Mouse (Mus musculus) heart, adult 8-10 months (tissue): ENCODE results near the gene Gm45785. TPM values are rescaled to one million over a fixed set of nuclear protein-coding genes. Genes with fewer than 3 reads are reported as not detected.

Source experiments
- DNase-seq: peaks from one replicate; pipeline ENCODE4 v3.0.0; 2022; ENCODE audit warnings: low spot score
- total RNA-seq, 4 experiments: library from RNA; stranded (reverse); gene quantifications; 2 replicates each; pipeline ENCODE4 v1.2.4; 2022

The Gm45785 gene
- total RNA-seq, 4 experiments from 2014 or later = not detected

DNA sequence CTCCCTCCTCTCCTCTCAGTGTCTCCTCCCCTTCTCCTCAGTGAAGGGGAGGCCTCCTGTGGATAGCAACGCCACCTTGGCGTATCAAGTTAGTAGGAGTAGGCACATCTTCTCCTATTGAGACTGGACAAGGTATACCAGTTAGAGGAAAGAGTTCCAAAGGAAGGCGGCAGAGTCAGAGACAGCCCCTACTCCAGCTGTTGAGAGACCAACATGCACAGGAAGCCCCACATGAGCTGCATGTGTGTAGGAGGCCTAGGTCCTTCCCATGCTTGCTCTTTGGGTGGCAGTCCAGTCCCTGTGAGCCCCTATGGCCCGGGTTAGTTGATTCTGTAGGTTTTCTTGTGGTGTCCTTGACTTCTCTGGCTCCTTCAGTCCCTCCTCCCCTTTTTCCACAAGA lies 22.8 kb downstream of the Gm45785 start:
- DNase-seq = no peak

DNA sequence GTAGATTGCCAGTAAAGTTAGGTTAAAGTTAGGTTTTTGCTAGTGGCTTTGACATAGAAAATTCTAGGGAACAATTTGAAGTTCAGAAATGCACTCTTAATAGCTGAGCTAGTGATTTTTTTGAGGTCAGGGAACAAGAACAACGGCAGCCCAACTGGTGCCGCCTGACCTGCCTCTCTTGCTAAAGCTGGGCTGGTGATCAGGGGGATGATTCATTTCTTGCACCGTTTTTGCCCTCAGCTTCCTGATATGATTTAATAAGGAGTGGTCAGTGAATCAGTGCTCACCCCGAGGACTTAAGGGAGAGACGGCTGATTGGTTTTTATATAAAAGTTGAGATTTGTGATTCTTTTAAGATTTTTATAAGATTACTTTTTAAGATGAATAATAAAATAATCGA lies 24.7 kb downstream of the Gm45785 start:
- DNase-seq = no peak

DNA sequence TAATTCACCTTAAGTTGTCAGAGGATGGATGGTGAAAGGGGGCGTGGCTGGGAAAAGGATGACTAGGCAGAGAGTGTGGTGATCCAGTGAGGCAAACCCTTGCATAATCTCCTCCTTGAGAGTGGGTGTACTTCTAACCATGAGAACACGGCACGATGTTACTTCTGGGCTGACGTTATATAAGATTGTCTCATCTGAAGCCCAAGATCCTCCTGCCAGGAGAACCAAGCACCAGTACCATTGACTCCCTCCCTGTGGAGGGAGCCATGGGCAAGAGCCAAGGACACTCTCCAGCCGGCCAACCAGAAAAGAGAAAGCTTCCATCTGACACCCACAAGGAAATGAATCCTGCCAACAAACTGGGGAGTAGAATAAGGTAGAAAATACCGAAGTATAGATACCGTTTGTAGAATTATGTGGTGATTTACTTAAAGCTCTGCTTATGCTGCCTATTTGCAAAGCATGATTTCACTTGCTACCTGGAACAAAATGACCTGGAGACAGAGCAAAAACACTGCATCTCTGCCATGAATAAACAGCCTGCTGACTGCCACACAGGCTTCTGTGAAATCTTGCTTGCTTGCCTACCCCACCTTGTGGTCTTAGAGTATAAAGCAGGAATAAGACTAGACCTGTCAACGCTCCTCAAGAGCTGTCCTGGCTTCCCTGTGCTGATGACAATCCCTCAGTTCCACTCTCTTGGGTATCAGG lies 27.8 kb downstream of the Gm45785 start:
- no peak for DNase-seq

DNA sequence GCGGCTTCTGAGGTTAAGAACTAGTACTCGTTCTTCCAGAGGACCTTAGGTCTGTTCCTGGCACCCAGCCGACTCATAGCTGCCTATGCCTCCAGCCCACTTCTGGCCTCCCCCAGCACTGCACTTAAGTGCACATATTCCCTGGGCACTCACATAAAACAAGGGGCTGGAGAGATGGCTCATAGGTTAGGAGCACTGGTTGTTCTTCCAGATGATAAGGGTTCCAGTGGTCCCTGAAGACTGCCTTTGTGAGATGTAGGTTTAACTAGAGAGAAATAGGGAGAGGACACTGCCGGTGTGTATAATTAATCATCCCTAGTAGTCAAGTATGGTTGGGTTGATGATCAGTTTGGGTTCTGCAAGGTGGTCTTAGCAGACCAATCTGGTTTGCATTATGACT lies 33.4 kb downstream of the Gm45785 start:
- DNase-seq = no peak

DNA sequence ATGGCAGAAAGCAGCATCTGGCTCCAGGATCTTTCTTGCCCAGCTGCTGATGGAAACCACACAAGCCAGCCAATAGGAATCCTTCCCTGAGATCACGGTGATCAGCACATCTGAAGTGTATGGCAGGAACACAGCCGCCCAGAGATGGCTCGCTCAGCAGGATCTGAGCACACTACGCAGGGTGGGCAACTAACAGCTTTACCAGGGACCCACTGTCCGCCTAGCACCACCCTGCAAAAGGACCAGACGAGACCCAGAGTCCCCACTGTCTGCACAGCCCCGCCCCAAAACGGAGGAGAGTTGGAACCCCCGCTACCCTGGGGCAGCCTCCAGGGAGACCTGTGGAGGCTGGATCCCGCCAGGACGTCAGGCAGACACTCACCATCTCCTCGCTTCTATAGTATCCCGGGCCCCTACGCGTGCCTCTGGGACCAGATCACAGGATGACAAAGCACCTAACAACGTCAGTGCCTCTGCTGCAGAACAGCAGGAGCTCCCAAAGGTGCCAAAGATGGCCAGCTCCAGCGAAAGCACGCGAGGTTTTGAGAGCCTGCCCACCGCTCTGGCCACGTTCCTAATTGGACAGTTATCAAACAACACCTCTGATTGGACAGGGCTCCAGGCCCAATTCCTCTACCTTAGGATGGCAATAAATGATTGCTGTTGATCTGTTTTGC lies 34.3 kb downstream of the Gm45785 start, which contains the start of gene Zfp941:
Zfp941 (minus strand) TSS at position 526 of the 677 bp plus-strand sequence.
- DNase-seq = no peak

DNA sequence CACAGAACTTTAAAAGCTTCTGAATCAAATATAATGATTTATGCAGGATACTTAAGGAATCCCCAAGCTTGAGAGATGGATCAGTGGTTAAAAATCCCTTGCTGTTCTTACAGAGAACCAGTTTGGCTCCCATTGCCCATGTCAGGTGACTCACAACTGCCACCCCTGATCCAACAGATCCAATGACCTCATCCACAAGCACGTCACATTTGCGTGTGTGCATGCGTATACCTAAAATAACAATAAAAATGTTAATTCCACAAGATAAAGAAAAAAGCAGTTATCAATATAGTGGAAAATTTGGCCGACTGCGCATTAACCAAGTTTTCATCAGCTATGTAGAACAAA lies 34.9 kb downstream of the Gm45785 start:
- DNase-seq = no peak

DNA sequence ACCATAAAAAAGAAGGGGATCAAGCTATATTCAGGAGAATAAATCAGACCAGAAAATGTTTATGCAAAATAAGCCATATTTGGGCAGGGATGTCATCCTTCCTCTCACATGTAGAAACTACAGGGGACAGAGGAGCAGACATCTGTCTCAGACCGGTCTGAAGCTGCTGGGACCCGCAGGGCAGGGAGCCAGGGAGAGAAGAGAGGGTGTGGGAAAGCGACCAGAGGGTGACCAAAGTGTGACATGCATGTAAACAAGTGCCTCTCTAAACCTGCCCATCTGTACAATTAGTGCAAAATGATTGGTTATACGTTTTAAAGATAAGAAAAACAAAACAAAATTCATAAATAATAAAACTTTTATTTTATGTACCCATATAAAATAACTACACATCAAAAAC lies 36.0 kb downstream of the Gm45785 start:
- no peak for DNase-seq

DNA sequence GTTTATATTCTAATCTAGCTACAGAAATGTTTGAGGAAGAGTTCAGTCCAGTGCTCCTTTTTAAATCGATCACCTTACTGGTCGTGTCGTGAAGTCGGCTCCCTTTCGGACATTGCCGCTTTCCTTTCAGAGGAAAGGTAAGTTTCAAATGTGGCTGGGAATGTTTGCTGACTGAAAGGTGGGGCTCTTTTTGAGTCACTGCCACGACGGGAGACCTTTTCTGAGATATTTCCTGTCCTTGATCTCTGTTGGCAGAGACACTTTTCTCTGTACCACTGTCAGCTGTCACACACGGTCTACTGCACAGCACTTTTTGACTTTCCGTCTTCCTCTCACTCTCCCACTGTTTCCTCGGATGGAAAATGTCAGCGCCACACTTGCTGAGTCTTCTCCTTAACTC lies 43.3 kb downstream of the Gm45785 start:
- no peak for DNase-seq

DNA sequence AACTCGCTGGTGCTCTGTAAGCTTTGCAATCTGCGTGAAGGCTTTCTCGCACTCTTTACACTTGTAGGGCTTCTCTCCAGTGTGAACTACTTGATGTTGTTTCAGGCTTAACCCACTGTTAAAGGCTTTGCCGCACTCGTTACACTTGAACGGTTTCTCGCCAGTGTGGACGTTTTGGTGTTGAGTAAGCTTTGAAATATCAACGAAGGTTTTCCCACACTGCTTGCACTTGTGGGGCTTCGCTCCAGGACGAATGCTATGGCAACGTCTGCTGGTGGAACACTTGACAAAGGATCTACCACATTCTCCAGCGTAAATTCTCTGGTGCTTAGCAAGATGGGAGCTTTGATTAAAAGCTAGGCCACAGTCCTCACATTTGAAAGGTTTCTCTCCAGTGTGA lies 44.4 kb downstream of the Gm45785 start:
- DNase-seq = no peak

DNA sequence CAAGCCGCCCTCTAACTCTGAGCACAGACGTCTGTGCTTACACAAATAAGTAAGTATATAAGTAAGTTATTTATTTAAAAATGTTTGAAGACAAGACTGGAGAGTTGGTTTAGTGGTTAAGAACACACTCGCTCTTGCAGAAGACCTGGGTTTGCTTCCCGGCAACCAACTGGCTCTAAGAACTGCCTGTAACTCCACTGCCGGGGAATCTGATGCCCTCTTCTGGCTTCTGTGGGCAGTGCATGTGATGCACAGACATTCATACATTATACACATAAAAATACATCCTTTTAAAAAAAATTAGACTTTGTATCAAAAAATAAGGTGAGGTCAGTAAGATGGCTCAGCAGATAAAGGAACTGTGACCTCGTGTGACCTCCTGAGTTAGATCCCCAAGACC lies 45.6 kb downstream of the Gm45785 start:
- no peak for DNase-seq

DNA sequence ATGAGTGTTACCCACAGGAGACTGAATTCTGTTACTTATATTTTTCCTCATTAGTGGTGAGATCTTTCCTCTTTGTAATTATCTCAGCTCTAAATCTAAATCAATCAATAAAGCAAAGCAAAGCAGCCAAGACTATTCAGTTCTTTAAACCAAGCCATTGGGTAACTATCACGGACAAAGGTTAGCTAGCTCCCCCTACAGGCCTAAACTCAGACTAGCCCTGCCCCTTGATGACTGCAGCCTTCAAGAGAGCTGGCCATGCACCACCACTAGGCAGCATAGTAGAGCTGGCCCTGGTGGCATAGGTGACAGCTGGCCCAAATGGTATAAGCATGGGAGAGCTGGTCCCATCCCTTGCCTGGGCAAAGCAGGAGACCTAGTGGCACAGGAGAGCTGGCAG lies 50.4 kb downstream of the Gm45785 start:
- no peak for DNase-seq

DNA sequence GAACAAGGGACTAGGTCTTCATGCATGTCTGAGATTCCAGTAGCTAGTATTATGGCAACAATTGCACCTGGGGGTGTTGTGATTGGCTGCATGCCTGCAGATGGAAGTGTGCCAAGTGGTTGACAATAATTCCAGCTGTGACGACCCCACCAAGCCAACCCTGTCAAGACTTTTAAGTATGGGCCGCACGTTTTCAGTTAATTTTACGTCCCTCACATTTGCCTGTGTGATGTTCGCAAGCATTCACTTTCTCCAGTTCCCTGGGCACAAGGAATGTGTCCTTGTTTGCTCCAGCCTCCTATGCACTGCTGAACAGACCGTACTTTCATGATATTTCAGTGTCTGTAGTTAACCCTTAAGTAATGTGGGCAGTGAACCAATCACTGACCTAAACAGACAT lies 53.5 kb downstream of the Gm45785 start:
- no peak for DNase-seq

DNA sequence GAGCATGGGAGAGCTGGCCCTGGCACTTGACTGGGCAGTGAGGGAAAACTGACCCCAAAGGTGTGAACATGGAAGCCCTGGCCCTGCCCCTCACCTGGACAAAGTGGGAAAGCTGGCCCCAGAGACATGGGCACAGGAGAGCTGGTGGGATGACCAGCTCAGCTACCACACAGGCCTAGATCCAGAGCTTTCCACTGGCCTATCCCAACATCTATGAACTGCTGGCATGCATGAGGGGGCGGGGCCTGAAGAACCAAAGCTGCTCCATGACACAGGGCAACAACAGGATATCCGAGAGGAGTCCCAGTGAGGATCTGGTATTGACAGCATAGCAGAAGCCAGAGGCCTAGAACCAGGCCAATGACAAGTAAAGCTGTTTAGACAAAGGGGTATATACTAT lies 57.9 kb downstream of the Gm45785 start:
- DNase-seq = no peak

DNA sequence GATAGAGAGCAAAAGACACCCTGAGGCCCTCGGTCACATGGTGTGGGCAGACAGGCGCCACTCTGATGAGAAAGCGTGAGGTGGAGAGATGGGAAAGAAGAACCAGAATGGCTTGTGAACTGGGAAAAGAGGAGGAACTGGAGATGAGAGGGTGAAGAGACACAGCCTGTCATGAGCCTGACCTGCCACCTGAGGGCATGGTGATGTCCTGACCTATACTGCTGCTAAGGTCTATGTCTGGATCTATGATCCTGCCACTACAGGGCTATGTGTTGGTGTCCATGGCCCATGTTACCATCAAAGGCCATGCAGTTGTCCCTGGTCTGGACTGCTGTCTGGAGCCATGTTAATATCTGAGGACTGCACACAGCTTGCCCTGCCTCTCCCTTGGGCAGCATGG lies 58.5 kb downstream of the Gm45785 start:
- DNase-seq = no peak

DNA sequence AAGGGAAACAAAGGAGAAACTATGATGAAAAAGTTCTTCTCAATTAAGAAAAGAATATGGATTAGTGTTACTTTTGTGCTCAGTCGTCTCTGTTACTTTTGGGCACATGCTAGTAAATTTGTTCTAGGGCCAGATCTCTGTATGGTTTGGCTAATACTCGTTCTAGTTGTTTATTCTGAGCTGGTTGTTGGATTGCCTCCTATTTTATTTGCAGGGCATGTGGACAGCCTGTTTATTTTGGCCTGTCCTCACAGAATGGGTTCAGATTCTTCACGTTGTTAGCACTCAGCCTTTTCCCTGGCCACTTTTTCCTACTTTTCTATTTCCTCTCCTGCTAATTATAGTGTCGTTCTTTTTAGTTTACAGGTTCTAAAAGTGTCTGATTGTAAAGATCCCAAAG lies 62.6 kb downstream of the Gm45785 start:
- no peak for DNase-seq

DNA sequence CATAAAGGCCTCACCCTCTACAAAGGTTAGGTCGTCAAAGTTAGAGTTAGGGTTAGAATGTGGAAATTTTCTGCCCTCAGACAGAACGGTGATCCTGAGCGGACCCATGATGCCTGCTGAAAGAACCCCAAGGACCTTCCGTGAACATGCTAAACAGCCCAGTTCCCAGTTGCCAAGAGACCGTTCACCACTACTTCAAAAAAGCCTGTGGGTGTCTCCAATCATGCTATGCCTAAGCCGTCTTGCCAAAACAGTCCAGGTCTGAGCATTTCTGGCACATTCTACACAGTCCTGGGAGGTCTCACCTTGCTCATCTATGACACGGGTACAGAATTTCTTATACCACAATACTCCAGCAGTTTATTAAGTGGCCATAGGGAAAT lies 68.1 kb downstream of the Gm45785 start:
- DNase-seq = no peak

DNA sequence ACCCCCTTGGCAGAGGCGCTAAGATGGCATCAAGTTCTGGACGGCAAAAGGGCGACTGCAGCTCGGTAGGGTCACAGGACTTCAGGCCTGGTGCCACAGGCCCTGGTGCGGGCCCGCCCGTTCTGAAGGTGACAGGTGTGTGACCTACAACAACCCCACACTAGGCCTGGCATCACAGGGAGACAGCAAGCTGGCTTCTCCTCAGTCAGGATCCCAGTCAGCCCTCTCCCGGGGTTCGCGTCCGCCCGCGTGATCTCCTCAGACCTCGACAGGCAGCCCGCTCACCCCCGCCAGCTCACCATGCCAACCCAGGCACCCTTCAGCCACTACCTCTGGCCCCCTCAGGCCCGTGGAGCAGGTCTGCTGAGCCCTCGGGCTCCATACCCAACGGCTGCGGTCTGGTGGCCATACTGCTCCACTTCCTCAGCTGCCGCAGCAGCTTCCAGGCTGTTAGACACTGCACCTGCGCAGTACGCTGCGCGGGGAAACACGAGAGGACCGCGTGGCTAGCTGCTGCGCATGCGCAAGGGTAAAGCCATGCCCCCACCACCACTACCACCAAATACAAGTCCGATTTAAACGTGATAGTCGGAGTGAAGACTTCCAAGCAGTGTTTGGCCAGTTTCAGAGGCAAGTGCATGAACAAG lies 68.6 kb downstream of the Gm45785 start, which contains the start of gene Syce1:
Syce1 (minus strand) TSS at position 447 of the 647 bp plus-strand sequence.
- DNase-seq = no peak

DNA sequence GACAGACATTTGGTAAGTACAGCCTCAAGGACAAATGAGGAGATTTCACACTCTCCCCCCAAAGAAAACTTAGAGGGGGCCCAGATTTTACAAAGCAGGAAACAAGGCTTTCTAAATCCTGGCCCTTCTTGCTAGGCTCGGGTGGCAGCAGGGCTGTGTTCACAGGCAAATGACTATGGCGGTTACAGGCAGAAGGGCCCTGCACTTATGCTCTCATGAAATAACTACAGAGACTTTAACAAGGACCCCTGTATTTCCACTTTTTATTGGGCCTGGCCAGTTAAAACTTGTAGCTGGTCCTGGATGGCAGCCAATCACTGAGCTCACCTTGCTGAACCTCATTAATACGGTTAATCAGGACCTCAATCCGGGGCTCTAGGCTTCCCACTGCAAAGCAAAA lies 75.6 kb downstream of the Gm45785 start:
- DNase-seq = no peak

Other genes with a start within 250 kb of the Gm45785 start
- not detected for gene Olfr61, start 227.4 kb downstream of the Gm45785 start, total RNA-seq
- gene Olfr53, start 209.9 kb downstream of the Gm45785 start, total RNA-seq = not detected
- gene Olfr539, start 196.4 kb downstream of the Gm45785 start, total RNA-seq = not detected
- gene Olfr45, start 174.4 kb downstream of the Gm45785 start, total RNA-seq = not detected
- gene Olfr541, start 159.1 kb downstream of the Gm45785 start, total RNA-seq = not detected
- 1 to 10 TPM; 3.0 to 9.8 (median 4.0) TPM for gene Cyp2e1, start 92.6 kb downstream of the Gm45785 start, total RNA-seq
- gene Syce1, start 68.5 kb downstream of the Gm45785 start, total RNA-seq = under 1 TPM in 1 of 4 experiments, not detected in 3; 0.28 TPM
- under 1 TPM; 0.06 to 0.53 (median 0.30) TPM for gene Zfp941, start 34.2 kb downstream of the Gm45785 start, total RNA-seq
- 1 to 10 TPM in 2 of 4 experiments, under 1 TPM in 2; 0.79 to 3.2 (median 1.4) TPM for gene Urah, start 21.3 kb downstream of the Gm45785 start, total RNA-seq
- gene Scgb1c1, start 10.8 kb downstream of the Gm45785 start, total RNA-seq = 10 to 100 TPM; 26.3 to 49.2 (median 37.1) TPM
- not detected for gene Odf3, start 8.5 kb downstream of the Gm45785 start, total RNA-seq
- 10 to 100 TPM; 22.3 to 24.4 (median 23.3) TPM for gene Ric8a, start 626 bp upstream of the Gm45785 start, total RNA-seq
- gene Bet1l, start 1.2 kb upstream of the Gm45785 start, total RNA-seq = 10 to 100 TPM in 1 of 4 experiments, 1 to 10 TPM in 3; 7.9 to 11.8 (median 8.8) TPM
- 10 to 100 TPM; 80.4 to 85.4 (median 84.0) TPM for gene Psmd13, start 25.6 kb upstream of the Gm45785 start, total RNA-seq
- gene Sirt3, start 26.0 kb upstream of the Gm45785 start, total RNA-seq = 10 to 100 TPM; 67.8 to 72.6 (median 69.6) TPM
- 1,000 to 10,000 TPM; 2,926 to 3,503 (median 3,138) TPM for gene Cox8b, start 44.1 kb upstream of the Gm45785 start, total RNA-seq
- gene Nlrp6, start 64.6 kb upstream of the Gm45785 start, total RNA-seq = not detected
- 1 to 10 TPM; 3.8 to 5.3 (median 4.3) TPM for gene Pgghg, start 85.1 kb upstream of the Gm45785 start, total RNA-seq
- gene Ifitm5, start 94.0 kb upstream of the Gm45785 start, total RNA-seq = under 1 TPM in 3 of 4 experiments, not detected in 1; 0.35 to 0.72 (median 0.37) TPM
- gene Gm45717, start 99.6 kb upstream of the Gm45785 start, total RNA-seq = not detected
- 100 to 1,000 TPM in 1 of 4 experiments, 10 to 100 TPM in 3; 86.2 to 101 (median 90.3) TPM for gene Ifitm2, start 99.7 kb upstream of the Gm45785 start, total RNA-seq
- gene Ifitm1, start 110.9 kb upstream of the Gm45785 start, total RNA-seq = 1 to 10 TPM; 1.6 to 6.3 (median 5.0) TPM
- 100 to 1,000 TPM in 1 of 4 experiments, 10 to 100 TPM in 3; 83.5 to 104 (median 88.4) TPM for gene Ifitm3, start 154.4 kb upstream of the Gm45785 start, total RNA-seq
- 1 to 10 TPM in 1 of 4 experiments, not detected in 3; 4.9 TPM for gene Ifitm6, start 161.6 kb upstream of the Gm45785 start, total RNA-seq
- not detected for gene Gm17387, start 172.8 kb upstream of the Gm45785 start, total RNA-seq
- gene B4galnt4, start 204.8 kb upstream of the Gm45785 start, total RNA-seq = not detected
- under 1 TPM; 0.19 to 0.35 (median 0.27) TPM for gene Pkp3, start 221.9 kb upstream of the Gm45785 start, total RNA-seq
- 1 to 10 TPM; 4.8 to 6.5 (median 5.6) TPM for gene Sigirr, start 244.2 kb upstream of the Gm45785 start, total RNA-seq